Mouse (Mus musculus) kidney, postnatal 25 days (tissue): ENCODE results near the gene Sco1.
A peak's percentile ranks its signal among the peaks of the same experiment; 100 is the strongest.
"Not testable (repeated sequence)": the region's sequence is repeated elsewhere in the genome, so short reads cannot be mapped to it uniquely, and the experiment has no call there.

Source experiments
- DNase-seq, 2 experiments: peaks; one replicate each; pipeline ENCODE4 v3.0.0; 2021; ENCODE audit warnings: mixed read lengths in 2 of 2

Sco1 gene

GRCm38 (mm10) chr11:67086467-67087164, 34.1 kb downstream of the Sco1 start:
- peak; percentile 19 to 57 for DNase-seq

GRCm38 (mm10) chr11:67087225-67087624, 34.8 kb downstream of the Sco1 start:
- no peak for DNase-seq

DNA sequence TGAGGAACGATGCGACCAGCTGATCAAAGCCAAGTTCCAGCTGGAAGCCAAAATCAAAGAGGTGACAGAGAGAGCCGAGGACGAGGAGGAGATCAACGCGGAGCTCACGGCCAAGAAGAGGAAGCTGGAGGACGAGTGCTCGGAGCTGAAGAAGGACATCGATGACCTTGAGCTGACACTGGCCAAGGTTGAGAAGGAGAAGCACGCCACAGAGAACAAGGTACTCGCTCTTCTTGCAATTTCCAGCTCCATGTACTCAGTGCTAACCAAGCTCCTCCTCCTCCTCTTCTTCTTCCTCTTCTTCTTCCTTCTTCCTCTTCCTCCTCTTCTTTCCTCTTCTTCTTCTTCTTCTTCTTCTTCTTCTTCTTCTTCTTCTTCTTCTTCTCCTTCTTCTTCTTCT, 39.9 kb downstream of the Sco1 start:
- DNase-seq = not testable (repeated sequence)

GRCm38 (mm10) chr11:67093201-67093600, 40.7 kb downstream of the Sco1 start:
- no peak for DNase-seq

- DNase-seq = no peak
Measured at GRCm38 (mm10) chr11:67093652-67094051, 41.2 kb downstream of the Sco1 start.

DNA sequence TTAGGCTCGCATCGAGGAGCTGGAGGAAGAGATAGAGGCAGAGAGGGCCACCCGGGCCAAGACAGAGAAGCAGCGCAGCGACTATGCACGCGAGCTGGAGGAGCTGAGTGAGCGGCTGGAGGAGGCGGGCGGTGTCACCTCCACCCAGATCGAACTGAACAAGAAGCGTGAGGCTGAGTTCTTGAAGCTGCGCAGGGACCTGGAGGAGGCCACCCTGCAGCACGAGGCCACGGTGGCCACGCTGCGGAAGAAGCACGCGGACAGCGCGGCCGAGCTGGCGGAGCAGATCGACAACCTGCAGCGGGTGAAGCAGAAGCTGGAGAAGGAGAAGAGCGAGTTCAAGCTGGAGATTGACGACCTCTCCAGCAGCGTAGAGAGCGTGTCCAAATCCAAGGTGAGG, 42.0 kb downstream of the Sco1 start:
- no peak for DNase-seq

DNA sequence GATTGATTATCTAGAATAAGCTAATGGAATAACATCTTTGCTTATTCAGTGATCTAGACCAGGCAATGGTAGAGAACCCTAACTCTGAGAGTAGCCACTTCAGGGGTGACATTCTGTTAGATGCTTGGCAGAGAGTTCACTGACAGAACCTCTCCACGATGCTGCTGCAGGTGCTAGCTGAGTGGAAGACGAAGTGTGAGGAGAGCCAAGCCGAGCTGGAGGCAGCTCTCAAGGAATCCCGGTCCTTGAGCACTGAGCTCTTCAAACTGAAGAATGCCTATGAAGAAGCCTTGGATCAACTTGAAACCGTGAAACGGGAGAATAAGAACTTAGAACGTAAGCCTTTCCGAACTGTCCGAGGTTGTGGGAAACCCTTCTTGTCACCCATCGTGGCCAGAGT, 45.2 kb downstream of the Sco1 start:
- DNase-seq = no peak

DNA sequence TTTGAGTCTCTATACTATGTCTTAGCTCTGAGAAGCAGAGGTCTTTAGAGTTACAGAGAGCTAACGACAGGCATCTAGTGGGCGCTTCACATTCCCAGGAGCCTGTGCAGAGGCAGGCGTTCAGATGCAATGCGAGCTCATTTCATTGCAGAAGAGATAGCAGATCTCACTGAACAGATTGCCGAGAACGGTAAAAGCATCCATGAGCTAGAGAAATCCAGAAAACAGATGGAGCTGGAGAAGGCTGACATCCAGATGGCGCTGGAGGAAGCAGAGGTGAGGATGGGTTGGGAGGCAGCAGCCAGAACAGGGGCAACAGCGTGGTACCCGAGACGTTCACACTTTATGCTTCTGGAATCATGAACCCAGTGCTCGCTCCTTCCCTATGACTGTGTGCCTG, 46.0 kb downstream of the Sco1 start:
- DNase-seq = no peak

DNA sequence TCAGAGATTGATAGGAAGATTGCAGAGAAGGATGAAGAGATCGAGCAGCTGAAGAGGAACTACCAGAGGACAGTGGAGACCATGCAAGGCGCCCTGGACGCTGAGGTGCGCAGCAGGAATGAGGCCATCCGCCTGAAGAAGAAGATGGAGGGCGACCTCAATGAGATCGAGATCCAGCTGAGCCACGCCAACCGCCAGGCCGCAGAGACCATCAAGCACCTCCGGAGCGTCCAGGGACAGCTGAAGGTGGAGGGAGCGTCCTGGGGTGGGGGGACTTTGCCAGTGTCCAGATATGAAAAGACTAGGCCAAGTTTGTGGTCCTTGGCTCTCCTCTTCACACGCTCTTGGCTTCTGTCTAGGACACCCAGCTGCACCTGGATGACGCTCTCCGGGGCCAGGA, 46.8 kb downstream of the Sco1 start:
- no peak for DNase-seq

GRCm38 (mm10) chr11:67100169-67100568, 47.7 kb downstream of the Sco1 start:
- DNase-seq = peak in 1 of 2 experiments; percentile 62

GRCm38 (mm10) chr11:67101713-67102112, 49.2 kb downstream of the Sco1 start:
- peak; percentile 50 to 62 for DNase-seq

GRCm38 (mm10) chr11:67103256-67103655, 50.8 kb downstream of the Sco1 start:
- no peak for DNase-seq

- no peak for DNase-seq
Measured at GRCm38 (mm10) chr11:67104242-67104641, 51.8 kb downstream of the Sco1 start.

DNA sequence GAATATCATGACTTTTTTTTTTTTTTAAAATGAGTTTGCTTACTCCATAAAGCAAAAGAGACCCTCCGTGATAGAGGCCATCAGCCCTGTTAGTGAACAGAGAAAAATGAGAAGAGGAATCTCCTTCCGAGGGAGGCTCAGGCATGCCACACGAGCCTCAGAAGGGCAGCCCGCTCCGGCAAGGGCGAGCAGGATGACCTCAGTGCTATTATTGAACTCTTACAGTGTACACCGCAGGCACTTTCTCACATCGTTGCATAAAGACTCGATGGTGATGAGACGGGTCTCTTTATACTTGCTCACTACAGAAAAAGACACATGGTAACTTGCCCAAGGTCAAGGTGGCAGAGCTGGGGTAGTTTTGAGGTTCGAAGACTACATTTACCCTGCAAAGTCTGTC, 52.2 kb downstream of the Sco1 start:
- no peak for DNase-seq

DNA sequence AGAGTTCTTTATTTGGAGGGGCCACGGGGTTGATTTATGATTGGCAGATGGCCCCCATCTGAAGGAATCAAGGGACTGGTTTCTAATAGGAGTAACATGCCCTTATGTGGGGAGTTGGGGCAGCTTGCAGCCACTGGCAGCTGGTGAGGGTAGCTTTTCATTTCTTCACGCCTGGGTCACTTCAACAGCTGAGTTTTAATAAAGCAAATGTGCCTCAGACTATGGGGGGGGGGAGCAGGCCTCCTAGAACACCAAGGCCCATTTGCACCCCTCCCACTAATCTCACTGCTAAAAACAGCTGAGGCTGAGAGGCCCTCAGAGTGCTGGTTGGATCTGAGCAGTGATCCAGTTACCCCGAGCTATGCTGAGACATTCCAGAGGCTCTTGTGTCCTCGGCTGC, 53.2 kb downstream of the Sco1 start:
- DNase-seq = no peak

DNA sequence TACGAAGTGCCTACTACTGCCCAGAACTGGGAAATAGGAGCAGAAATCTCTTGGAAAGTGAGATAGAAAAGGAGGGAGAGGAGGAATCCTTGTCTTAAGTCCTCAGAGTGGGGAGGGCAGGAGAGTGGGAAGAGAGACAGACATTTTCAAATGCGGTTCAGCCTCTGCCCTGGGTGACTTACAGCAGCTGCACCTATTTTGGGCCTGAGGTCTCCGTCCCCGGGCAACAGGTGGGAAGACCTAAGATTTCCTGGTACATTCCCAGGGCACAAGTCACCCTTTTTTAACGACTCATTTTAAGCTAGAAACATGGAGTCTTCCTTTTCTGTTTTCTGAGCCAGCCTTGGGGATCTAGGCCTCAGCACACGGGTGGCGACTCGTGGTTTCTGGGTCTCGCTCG, 54.5 kb downstream of the Sco1 start:
- DNase-seq = no peak

DNA sequence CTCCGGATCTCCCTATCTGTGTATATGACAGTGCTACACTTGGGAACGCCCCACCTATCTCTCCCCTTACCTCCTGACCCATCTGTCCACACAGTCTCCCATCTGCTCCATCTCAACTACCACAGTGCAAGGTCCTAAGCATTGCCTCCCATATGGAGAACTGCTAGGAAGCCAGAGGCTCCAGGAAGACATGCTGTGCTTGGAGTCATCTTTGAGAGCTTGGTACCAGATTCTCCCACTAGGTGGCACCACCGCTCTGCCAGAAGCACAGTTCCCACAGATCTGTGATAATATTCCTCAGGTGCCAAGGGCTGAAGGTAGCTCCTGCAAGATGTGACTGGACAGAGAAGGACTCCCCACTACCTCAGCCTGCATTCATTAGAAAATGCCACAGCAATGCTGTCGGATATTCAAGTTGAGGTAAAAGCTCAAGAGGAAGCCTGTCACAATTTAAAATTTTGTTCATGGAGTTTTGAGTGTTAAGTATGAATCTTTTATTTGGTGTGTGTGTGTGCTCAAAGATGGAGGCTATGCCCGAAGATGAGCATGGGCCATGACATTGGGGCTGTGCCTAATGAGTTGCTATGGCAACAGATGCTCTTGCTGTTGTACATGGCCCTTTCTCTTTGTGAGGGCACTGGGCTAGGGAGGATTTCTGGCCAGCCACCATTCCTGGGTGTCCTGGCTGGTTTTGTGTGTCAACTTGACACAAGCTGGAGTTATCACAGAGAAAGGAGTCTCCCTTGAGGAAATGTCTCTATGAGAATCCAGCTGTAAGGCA, 57.9 kb downstream of the Sco1 start:
- DNase-seq = peak; percentile 51 to 86

DNA sequence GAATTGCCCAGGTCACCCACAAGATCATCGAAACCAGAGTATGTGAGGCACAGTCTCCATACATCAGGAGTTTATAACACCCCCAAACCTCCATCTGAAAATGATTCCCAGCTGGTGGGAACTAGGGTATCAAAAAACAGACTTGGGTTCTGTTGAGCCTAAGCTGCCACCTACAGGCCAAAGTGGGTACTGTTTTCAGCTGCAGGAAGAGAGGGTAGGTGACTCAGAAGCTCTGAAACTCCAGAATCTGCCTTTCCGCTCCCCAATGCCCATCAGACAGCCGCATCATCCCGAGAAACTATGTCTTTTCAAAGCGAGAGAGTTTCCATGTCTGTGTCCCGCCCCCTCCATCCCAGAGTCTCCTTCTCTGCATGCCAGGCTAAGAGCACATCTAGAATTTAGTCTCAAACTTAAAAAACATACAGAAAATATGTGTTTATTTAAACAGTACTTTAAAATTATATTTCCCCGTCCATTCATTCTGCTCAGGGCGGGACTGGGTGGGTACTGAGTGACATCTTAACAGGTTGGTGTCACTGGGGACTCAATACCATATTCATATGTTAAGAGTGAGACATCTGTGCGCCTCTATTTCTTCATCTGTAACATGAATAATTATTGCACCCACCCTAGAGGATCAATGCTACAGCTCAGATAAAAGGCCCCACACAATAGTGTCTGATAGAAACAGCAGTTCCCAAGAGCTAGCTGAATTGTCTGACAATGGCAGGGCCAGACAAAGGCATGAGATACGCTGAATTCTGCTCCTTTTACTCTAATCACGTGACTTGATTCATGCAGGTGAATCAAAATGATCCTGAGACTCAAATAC, 59.8 kb downstream of the Sco1 start:
- DNase-seq = peak in 1 of 2 experiments; percentile 81

- peak; percentile 49 to 77 for DNase-seq
Measured at GRCm38 (mm10) chr11:67112851-67113202, 60.4 kb downstream of the Sco1 start.

GRCm38 (mm10) chr11:67113381-67113780, 60.9 kb downstream of the Sco1 start:
- no peak for DNase-seq

- no peak for DNase-seq
Measured at GRCm38 (mm10) chr11:67114261-67114660, 61.8 kb downstream of the Sco1 start.

DNA sequence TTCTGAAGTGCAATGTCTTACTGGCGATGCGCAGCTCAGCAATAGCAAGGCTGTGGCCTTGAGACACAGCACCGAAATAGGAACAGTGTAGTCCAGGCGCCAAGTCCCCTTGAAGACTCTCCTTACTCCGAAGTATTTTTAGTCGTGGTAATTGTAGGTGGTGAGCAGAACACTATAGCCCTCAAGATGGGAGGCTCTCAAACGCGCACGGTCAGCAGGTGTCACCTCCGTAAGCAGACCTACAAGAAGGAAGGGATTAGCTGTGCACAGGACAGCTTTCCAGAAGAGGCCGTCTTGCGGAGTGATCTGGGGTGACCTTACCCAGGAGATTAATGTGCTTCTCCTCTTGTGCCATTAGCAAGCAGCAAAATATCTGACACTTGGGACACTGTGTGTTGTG, 62.4 kb downstream of the Sco1 start:
- DNase-seq = no peak
